Mouse (Mus musculus): ENCODE data around the gene Ddx31. TPM values are rescaled to one million over a fixed set of nuclear protein-coding genes. Genes with fewer than 3 reads are reported as not detected.

Ddx31 gene
- polyA plus RNA-seq, 1 experiment from 2014 or later = 17.1 TPM

DNA sequence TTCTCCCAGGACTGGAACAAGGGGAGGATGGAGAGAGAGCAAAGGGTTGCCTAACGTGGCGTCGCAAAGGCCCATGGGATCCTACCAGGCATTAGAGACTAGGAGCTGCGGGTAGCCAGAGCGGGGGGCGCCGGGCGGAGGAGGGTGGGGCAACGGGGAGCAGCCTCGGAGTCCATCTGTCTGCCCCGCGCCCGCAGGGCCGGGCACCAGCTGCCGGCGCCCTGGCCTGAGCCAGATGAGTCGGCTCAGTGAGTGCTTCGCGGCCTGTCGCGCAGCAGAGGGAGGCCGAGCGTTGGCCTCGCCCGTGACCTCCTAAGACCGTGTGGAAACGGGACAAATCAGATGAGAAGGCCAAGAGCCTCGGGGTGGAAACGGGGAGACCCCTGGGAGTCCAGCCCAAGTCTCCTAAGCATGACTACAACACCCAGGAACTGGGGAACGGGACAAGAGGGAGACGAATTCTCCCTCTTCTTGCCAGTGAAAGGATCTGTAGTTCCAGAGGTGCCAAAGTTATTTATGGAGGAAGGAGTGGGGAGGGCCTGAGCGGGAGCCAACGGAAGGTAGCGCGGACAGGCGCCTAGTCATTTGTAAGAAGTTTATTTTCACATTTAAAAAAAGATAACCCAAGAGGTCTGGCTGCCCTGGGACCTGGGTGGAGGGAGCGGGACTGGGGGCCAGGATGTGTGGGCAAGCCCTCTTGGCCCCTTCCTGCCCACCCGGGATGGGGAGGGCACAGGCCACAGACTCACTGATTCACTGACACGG is 68.4 kb downstream of the Ddx31 start:
- no peaks in the 10 kb centered on the region for H3K9me3 ChIP-seq (ENCODE audit: control insufficient read depth, low read length)
- WGBS = under 1% methylated on average over 32 of the region's 39 CpGs
- peak overlapping the region; percentile 16 for H3K4me3 ChIP-seq (ENCODE audit: low read length)
- H3K4me2 ChIP-seq (ENCODE audit: low read length) = peak overlapping the region; percentile 45
- peak overlapping the region; percentile 48 for H3K9ac ChIP-seq (ENCODE audit: low read depth, low read length)
- peaks cover 69% of the 10 kb centered on the region for H3K27me3 ChIP-seq (replicated peaks; ENCODE audit: control insufficient read depth, insufficient read depth, low read length)
- peak overlapping the region; percentile 68 for H3K27ac ChIP-seq (ENCODE audit: low read depth, low read length)
- H3K4me1 ChIP-seq (ENCODE audit: control insufficient read depth, insufficient read depth, low read depth, low read length) = peaks cover 16% of the 10 kb centered on the region
- ATAC-seq = peak; percentile 82
- H3K36me3 ChIP-seq (ENCODE audit: control insufficient read depth, insufficient read depth, low read length) = peaks cover 7% of the 10 kb centered on the region; the same call in 1 of the 2 replicates

DNA sequence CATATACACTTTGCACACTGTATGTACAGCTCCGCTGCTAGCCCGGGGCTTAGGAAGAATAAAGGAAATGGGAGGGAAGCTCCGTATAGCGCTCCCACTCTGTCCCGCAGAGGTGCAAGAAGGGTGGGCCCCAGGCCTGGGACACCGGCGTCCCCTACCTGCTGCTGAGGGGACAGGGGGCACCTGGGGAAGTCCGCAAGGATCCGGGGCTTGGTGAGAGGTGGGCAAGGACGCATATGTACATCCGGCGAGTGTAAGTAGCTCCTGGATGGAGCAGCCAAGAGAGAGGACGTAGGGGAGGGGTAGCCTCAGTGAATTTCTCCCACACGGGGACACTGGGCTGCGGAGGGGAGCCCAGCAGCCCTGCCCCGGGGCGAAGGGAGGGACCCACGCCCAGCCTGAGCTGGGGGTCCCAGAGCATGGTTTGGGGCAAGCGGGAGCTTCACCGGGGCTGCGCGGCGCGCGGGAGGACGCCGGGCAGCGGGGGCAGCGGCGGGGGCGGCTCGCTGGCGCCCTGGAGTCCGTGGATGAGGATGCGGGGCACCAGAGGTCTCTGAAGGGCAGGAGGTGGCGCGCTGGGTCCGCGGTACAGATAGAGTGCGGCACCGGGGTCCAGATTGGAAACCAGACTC is 69.1 kb downstream of the Ddx31 start:
- 2% methylated on average over 40 of the region's 41 CpGs for WGBS
- Histone ChIP-seq H3K27me3 (replicated peaks; ENCODE audit: control insufficient read depth, insufficient read depth, low read length) (peaks cover 77% of the 10 kb centered on the region), H3K9me3 (ENCODE audit: control insufficient read depth, low read length) (no peaks in the 10 kb centered on the region), H3K4me3 (ENCODE audit: low read length) (peak overlapping the region; percentile 29), H3K4me1 (ENCODE audit: control insufficient read depth, insufficient read depth, low read depth, low read length) (peaks cover 16% of the 10 kb centered on the region), H3K4me2 (ENCODE audit: low read length) (peak overlapping the region; percentile 45), H3K27ac (ENCODE audit: low read depth, low read length) (peak overlapping the region; percentile 68), H3K9ac (ENCODE audit: low read depth, low read length) (peak overlapping the region; percentile 48), H3K36me3 (ENCODE audit: control insufficient read depth, insufficient read depth, low read length) (peaks cover 7% of the 10 kb centered on the region; the same call in 1 of the 2 replicates)
- no peak for ATAC-seq

GRCm38 (mm10) chr2:28909818-28910710 is 69.9 kb downstream of the Ddx31 start:
- H3K27me3 ChIP-seq (replicated peaks; ENCODE audit: control insufficient read depth, insufficient read depth, low read length) = peaks cover 78% of the 10 kb centered on the region
- no peaks in the 10 kb centered on the region for H3K9me3 ChIP-seq (ENCODE audit: control insufficient read depth, low read length)
- peak overlapping the region; percentile 48 for H3K9ac ChIP-seq (ENCODE audit: low read depth, low read length)
- peak overlapping the region; percentile 45 for H3K4me2 ChIP-seq (ENCODE audit: low read length)
- no peak for ATAC-seq
- WGBS = 6% methylated on average over 25 of the region's 25 CpGs
- H3K36me3 ChIP-seq (ENCODE audit: control insufficient read depth, insufficient read depth, low read length) = peaks cover 3% of the 10 kb centered on the region; the same call in 1 of the 2 replicates
- H3K4me3 ChIP-seq (ENCODE audit: low read length) = peak overlapping the region; percentile 29; the same call in 1 of the 2 replicates
- H3K27ac ChIP-seq (ENCODE audit: low read depth, low read length) = peak overlapping the region; percentile 68
- peaks cover 16% of the 10 kb centered on the region for H3K4me1 ChIP-seq (ENCODE audit: control insufficient read depth, insufficient read depth, low read depth, low read length)

GRCm38 (mm10) chr2:28910877-28911276 is 70.7 kb downstream of the Ddx31 start:
- Histone ChIP-seq H3K4me1 (ENCODE audit: control insufficient read depth, insufficient read depth, low read depth, low read length) (peaks cover 16% of the 10 kb centered on the region), H3K36me3 (ENCODE audit: control insufficient read depth, insufficient read depth, low read length) (no peaks in the 10 kb centered on the region), H3K9ac (ENCODE audit: low read depth, low read length) (peak overlapping the region; percentile 56; the same call in 1 of the 2 replicates), H3K4me2 (ENCODE audit: low read length) (peak overlapping the region; percentile 44), H3K27ac (ENCODE audit: low read depth, low read length) (peak overlapping the region; percentile 60; the same call in 1 of the 2 replicates), H3K27me3 (replicated peaks; ENCODE audit: control insufficient read depth, insufficient read depth, low read length) (peaks cover 78% of the 10 kb centered on the region), H3K9me3 (ENCODE audit: control insufficient read depth, low read length) (no peaks in the 10 kb centered on the region), H3K4me3 (ENCODE audit: low read length) (peak overlapping the region; percentile 37)
- WGBS = 4% methylated on average over 3 of the region's 3 CpGs
- no peak for ATAC-seq

- Histone ChIP-seq H3K27me3 (replicated peaks; ENCODE audit: control insufficient read depth, insufficient read depth, low read length) (peaks cover 77% of the 10 kb centered on the region), H3K4me2 (ENCODE audit: low read length) (peak overlapping the region; percentile 44), H3K9ac (ENCODE audit: low read depth, low read length) (peak overlapping the region; percentile 56), H3K4me1 (ENCODE audit: control insufficient read depth, insufficient read depth, low read depth, low read length) (peaks cover 16% of the 10 kb centered on the region), H3K27ac (ENCODE audit: low read depth, low read length) (peak overlapping the region; percentile 46), H3K36me3 (ENCODE audit: control insufficient read depth, insufficient read depth, low read length) (no peaks in the 10 kb centered on the region), H3K4me3 (ENCODE audit: low read length) (peak overlapping the region; percentile 37), H3K9me3 (ENCODE audit: control insufficient read depth, low read length) (no peaks in the 10 kb centered on the region)
- WGBS = 2% methylated on average over 44 of the region's 44 CpGs
- no peak for ATAC-seq
Measured at GRCm38 (mm10) chr2:28911331-28912038, 71.3 kb downstream of the Ddx31 start.

- peaks cover 16% of the 10 kb centered on the region for H3K4me1 ChIP-seq (ENCODE audit: control insufficient read depth, insufficient read depth, low read depth, low read length)
Measured at GRCm38 (mm10) chr2:28912039-28912700, 72.0 kb downstream of the Ddx31 start.

GRCm38 (mm10) chr2:28912961-28913360 is 72.8 kb downstream of the Ddx31 start:
- no peak overlapping the region for H3K4me2 ChIP-seq (ENCODE audit: low read length)
- H3K9ac ChIP-seq (ENCODE audit: low read depth, low read length) = no peak overlapping the region
- peaks cover 19% of the 10 kb centered on the region for H3K4me1 ChIP-seq (ENCODE audit: control insufficient read depth, insufficient read depth, low read depth, low read length)
- H3K36me3 ChIP-seq (ENCODE audit: control insufficient read depth, insufficient read depth, low read length) = no peaks in the 10 kb centered on the region
- WGBS = 0% methylated on average over 4 of the region's 4 CpGs
- peaks cover 70% of the 10 kb centered on the region for H3K27me3 ChIP-seq (replicated peaks; ENCODE audit: control insufficient read depth, insufficient read depth, low read length)
- no peak for ATAC-seq
- H3K4me3 ChIP-seq (ENCODE audit: low read length) = peak overlapping the region; percentile 37
- H3K9me3 ChIP-seq (ENCODE audit: control insufficient read depth, low read length) = no peaks in the 10 kb centered on the region
- H3K27ac ChIP-seq (ENCODE audit: low read depth, low read length) = no peak overlapping the region

More at GRCm38 (mm10) chr2:28912039-28912700, 72.0 kb downstream of the Ddx31 start:
- Histone ChIP-seq H3K9me3 (ENCODE audit: control insufficient read depth, low read length) (no peaks in the 10 kb centered on the region), H3K9ac (ENCODE audit: low read depth, low read length) (peak overlapping the region; percentile 56), H3K27me3 (replicated peaks; ENCODE audit: control insufficient read depth, insufficient read depth, low read length) (peaks cover 75% of the 10 kb centered on the region), H3K4me3 (ENCODE audit: low read length) (peak overlapping the region; percentile 37), H3K36me3 (ENCODE audit: control insufficient read depth, insufficient read depth, low read length) (no peaks in the 10 kb centered on the region), H3K27ac (ENCODE audit: low read depth, low read length) (peak overlapping the region; percentile 37; the same call in 1 of the 2 replicates), H3K4me2 (ENCODE audit: low read length) (peak overlapping the region; percentile 44)
- 2% methylated on average over 33 of the region's 33 CpGs for WGBS
- ATAC-seq = no peak

DNA sequence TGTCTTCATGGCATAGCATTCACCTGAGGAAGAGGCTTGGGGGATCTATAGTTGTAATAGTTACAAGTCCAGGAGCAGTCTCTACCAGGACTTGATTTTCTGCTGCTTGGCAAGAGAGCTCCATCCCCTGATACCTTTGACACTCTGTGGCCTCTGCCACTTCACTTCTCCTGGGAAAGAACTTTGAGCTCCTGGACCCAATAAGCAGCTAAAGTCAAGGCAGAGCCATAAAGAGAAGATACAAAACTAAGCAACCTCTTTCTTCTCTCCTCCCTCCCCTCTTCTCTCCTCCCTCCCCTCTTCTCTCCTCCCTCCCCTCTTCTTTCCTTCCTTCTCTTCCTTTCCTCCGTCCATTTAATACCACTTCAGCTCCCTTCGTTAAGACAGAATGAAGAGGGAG is 73.9 kb downstream of the Ddx31 start:
- H3K9ac ChIP-seq (ENCODE audit: low read depth, low read length) = 0 out of 2 replicates have a peak overlapping the region, but pooled peaks have one; percentile 35
- H3K27me3 ChIP-seq (replicated peaks; ENCODE audit: control insufficient read depth, insufficient read depth, low read length) = peaks cover 68% of the 10 kb centered on the region
- peak overlapping the region; percentile 75; the same call in 1 of the 2 replicates for H3K27ac ChIP-seq (ENCODE audit: low read depth, low read length)
- H3K4me3 ChIP-seq (ENCODE audit: low read length) = peak overlapping the region; percentile 37
- no peaks in the 10 kb centered on the region for H3K9me3 ChIP-seq (ENCODE audit: control insufficient read depth, low read length)
- H3K4me1 ChIP-seq (ENCODE audit: control insufficient read depth, insufficient read depth, low read depth, low read length) = peaks cover 11% of the 10 kb centered on the region
- WGBS = 2% methylated on average over 2 of the region's 2 CpGs
- no peak overlapping the region for H3K4me2 ChIP-seq (ENCODE audit: low read length)
- no peaks in the 10 kb centered on the region for H3K36me3 ChIP-seq (ENCODE audit: control insufficient read depth, insufficient read depth, low read length)
- ATAC-seq = no peak

Measured in hindbrain, embryonic 16.5 days (tissue).